Mouse (Mus musculus) embryonic facial prominence, embryonic 15.5 days (tissue): Measurements from ENCODE around the gene Cttnbp2. TPM values are rescaled to one million over a fixed set of nuclear protein-coding genes. Genes with fewer than 3 reads are reported as not detected.

Experiments
- ATAC-seq: fragments of 200-750 bp; cut with Nextera tagmentation; 2 replicates; pipeline ENCODE4 v1.8.0; 2017; ENCODE audit warnings: low read depth, moderate TSS enrichment; ENCODE audit not compliant: insufficient number of reproducible peaks, low FRiP score, low TSS enrichment
- H3K27ac ChIP-seq: fragments of 300-500 bp; sonication (generic); replicated peaks from 2 replicates; pipeline ENCODE4 v1.5.1; 2015; ENCODE audit warnings: mild to moderate bottlenecking, inconsistent platforms
- H3K27me3 ChIP-seq: fragments of 300-500 bp; sonication (generic); 2 replicates; pipeline ENCODE4 v1.6.1; 2015; ENCODE audit warnings: inconsistent platforms
- H3K36me3 ChIP-seq: fragments of 300-500 bp; sonication (generic); 2 replicates; pipeline ENCODE4 v1.6.1; 2015; ENCODE audit warnings: mild to moderate bottlenecking, inconsistent platforms
- H3K4me1 ChIP-seq: fragments of 300-500 bp; sonication (generic); 2 replicates; pipeline ENCODE4 v1.6.1; 2015; ENCODE audit warnings: inconsistent platforms
- H3K4me2 ChIP-seq: fragments of 300-500 bp; sonication (generic); replicated peaks from 2 replicates; pipeline ENCODE4 v1.6.1; 2015; ENCODE audit warnings: mild to moderate bottlenecking, inconsistent platforms
- H3K4me3 ChIP-seq: fragments of 300-500 bp; sonication (generic); replicated peaks from 2 replicates; pipeline ENCODE4 v1.5.1; 2015; ENCODE audit warnings: mild to moderate bottlenecking, inconsistent platforms
- H3K9ac ChIP-seq: fragments of 300-500 bp; sonication (generic); 2 replicates; pipeline ENCODE4 v1.6.1; 2015; ENCODE audit warnings: inconsistent platforms
- H3K9me3 ChIP-seq: fragments of 300-500 bp; sonication (generic); replicated peaks from 2 replicates; pipeline ENCODE4 v1.6.1; 2016; ENCODE audit warnings: inconsistent platforms
- WGBS: fragments of 180-500 bp; shearing (Covaris S2); methylation state at CpG from one replicate; pipeline ENCODE4 v1.1.7; 2015; 5-methylcytosine and 5-hydroxymethylcytosine counted together
- polyA plus RNA-seq: library from polyadenylated mRNA; unstranded; fragments of >200 nt; fragmentation: Nextera tagmentation; extraction: Ambion mirVana; gene quantifications from 2 replicates; pipeline ENCODE4 v1.2.1, GENCODE M21; 2015

Cttnbp2 gene
- polyA plus RNA-seq, 1 experiment from 2014 or later, result 22.4 TPM

DNA sequence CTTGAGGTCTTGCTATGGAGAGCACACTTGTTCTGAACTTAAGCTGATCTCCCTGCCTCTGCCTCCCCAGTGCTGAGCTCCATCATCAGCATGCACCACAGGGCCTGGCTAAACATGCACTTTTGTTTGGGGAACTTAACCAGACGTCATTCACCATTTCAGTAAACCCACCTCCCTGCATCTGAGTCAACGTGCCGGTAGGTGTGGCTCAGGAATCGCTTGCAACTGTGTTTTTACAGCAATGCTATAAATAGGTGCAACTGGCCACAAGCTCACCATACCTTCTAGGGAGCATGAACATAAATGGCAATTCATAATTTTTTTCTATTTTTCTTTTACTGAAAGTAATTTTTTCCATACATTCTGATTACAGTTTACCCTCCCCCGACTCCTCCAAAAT is 14.8 kb downstream of the Cttnbp2 start:
- Histone ChIP-seq H3K9me3 (no peaks in the 10 kb centered on the region), H3K27me3 (no peaks in the 10 kb centered on the region), H3K4me1 (no peaks in the 10 kb centered on the region), H3K4me2 (no peak overlapping the region), H3K9ac (no peak overlapping the region), H3K36me3 (no peaks in the 10 kb centered on the region), H3K27ac (no peak overlapping the region), H3K4me3 (no peak overlapping the region)
- 51% methylated on average over 5 of the region's 5 CpGs for WGBS
- ATAC-seq, result no peak

- Histone ChIP-seq H3K27ac (no peak overlapping the region), H3K9ac (no peak overlapping the region), H3K4me2 (no peak overlapping the region), H3K36me3 (0 out of 2 replicates have a peak, but pooled peaks cover 4% of the 10 kb centered on the region), H3K27me3 (no peaks in the 10 kb centered on the region), H3K4me1 (no peaks in the 10 kb centered on the region), H3K9me3 (no peaks in the 10 kb centered on the region), H3K4me3 (no peak overlapping the region)
- WGBS, result 28% methylated on average over 1 of the region's 1 CpGs
- ATAC-seq, result no peak
Observed at GRCm38 (mm10) chr6:18492977-18493376, 21.7 kb downstream of the Cttnbp2 start.

GRCm38 (mm10) chr6:18492248-18492901 is 22.3 kb downstream of the Cttnbp2 start:
- WGBS, result 59% methylated on average over 6 of the region's 6 CpGs
- no peak for ATAC-seq
- no peaks in the 10 kb centered on the region for H3K4me1 ChIP-seq
- no peak overlapping the region for H3K27ac ChIP-seq
- H3K9me3 ChIP-seq, result no peaks in the 10 kb centered on the region
- no peak overlapping the region for H3K9ac ChIP-seq
- H3K27me3 ChIP-seq, result no peaks in the 10 kb centered on the region
- H3K4me3 ChIP-seq, result no peak overlapping the region
- H3K36me3 ChIP-seq, result 0 out of 2 replicates have a peak, but pooled peaks cover 4% of the 10 kb centered on the region
- H3K4me2 ChIP-seq, result no peak overlapping the region

GRCm38 (mm10) chr6:18485087-18485486 is 29.6 kb downstream of the Cttnbp2 start:
- H3K27ac ChIP-seq, result no peak overlapping the region
- H3K4me1 ChIP-seq, result 0 out of 2 replicates have a peak, but pooled peaks cover 4% of the 10 kb centered on the region
- no peak overlapping the region for H3K9ac ChIP-seq
- H3K4me2 ChIP-seq, result no peak overlapping the region
- H3K27me3 ChIP-seq, result no peaks in the 10 kb centered on the region
- ATAC-seq, result no peak
- no peaks in the 10 kb centered on the region for H3K36me3 ChIP-seq
- no peak overlapping the region for H3K4me3 ChIP-seq
- H3K9me3 ChIP-seq, result no peaks in the 10 kb centered on the region

- Histone ChIP-seq H3K9ac (no peak overlapping the region), H3K4me1 (0 out of 2 replicates have a peak, but pooled peaks cover 4% of the 10 kb centered on the region), H3K4me3 (no peak overlapping the region), H3K27ac (no peak overlapping the region), H3K36me3 (no peaks in the 10 kb centered on the region), H3K9me3 (no peaks in the 10 kb centered on the region), H3K27me3 (no peaks in the 10 kb centered on the region), H3K4me2 (no peak overlapping the region)
- ATAC-seq, result no peak
- WGBS, result 79% methylated on average over 5 of the region's 5 CpGs
Observed at GRCm38 (mm10) chr6:18484061-18484460, 30.6 kb downstream of the Cttnbp2 start.

- H3K27ac ChIP-seq, result no peak overlapping the region
- 0 out of 2 replicates have a peak, but pooled peaks cover 4% of the 10 kb centered on the region for H3K4me1 ChIP-seq
- no peaks in the 10 kb centered on the region for H3K27me3 ChIP-seq
- H3K9me3 ChIP-seq, result no peaks in the 10 kb centered on the region
- H3K36me3 ChIP-seq, result no peaks in the 10 kb centered on the region
- H3K9ac ChIP-seq, result no peak overlapping the region
- H3K4me3 ChIP-seq, result no peak overlapping the region
- no peak for ATAC-seq
- H3K4me2 ChIP-seq, result no peak overlapping the region
Observed at GRCm38 (mm10) chr6:18482546-18482945, 32.1 kb downstream of the Cttnbp2 start.

DNA sequence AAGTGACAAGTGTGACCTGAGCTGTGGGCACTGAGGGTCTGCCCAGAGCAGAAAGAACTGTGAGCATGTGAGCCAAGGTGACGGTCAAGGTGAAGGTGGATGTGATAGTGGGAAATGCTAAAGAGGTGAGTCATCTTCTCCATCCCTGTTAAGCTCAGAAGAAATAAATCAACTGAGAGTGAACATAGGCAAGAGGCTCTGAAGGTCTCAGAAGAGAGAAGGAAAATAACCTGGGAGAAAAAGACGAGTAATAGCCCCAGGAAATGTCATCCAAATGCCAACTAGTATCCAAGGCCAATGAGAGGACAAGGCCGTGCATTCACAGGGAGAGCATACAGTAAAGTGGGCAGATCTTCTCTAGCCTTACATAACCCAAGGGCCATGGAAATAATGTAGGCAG is 32.9 kb downstream of the Cttnbp2 start:
- no peak for ATAC-seq
- Histone ChIP-seq H3K36me3 (no peaks in the 10 kb centered on the region), H3K4me3 (no peak overlapping the region), H3K4me1 (0 out of 2 replicates have a peak, but pooled peaks cover 4% of the 10 kb centered on the region), H3K27me3 (no peaks in the 10 kb centered on the region), H3K9me3 (no peaks in the 10 kb centered on the region), H3K27ac (no peak overlapping the region), H3K4me2 (no peak overlapping the region), H3K9ac (no peak overlapping the region)
- WGBS, result 78% methylated on average over 3 of the region's 3 CpGs

GRCm38 (mm10) chr6:18477313-18477930 is 37.2 kb downstream of the Cttnbp2 start:
- H3K27ac ChIP-seq, result no peak overlapping the region
- H3K36me3 ChIP-seq, result no peaks in the 10 kb centered on the region
- no peak overlapping the region for H3K4me3 ChIP-seq
- peaks cover 5% of the 10 kb centered on the region; the same call in 1 of the 2 replicates for H3K4me1 ChIP-seq
- H3K4me2 ChIP-seq, result no peak overlapping the region
- WGBS, result 58% methylated on average over 1 of the region's 1 CpGs
- H3K27me3 ChIP-seq, result no peaks in the 10 kb centered on the region
- no peaks in the 10 kb centered on the region for H3K9me3 ChIP-seq
- no peak overlapping the region for H3K9ac ChIP-seq
- ATAC-seq, result no peak

DNA sequence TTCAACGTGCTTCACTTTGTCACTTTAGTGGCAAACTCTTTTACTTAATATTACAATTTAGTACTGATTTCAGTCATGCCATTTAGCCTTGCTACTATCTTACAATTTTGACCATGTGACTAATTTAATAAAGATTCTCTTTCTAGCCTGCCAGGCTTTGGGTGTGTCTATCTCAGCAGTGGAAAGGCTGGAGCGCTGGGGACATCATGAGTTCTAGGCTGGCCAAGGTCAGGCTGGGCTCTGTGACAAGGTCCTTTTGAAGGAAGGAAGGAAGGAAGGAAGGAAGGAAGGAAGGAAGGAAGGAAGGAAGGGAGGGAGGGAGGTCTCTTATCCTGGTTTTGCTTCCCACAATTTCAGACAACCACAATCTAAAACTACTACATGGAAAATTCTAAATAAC is 39.7 kb downstream of the Cttnbp2 start:
- Histone ChIP-seq H3K4me3 (no peak overlapping the region), H3K27me3 (no peaks in the 10 kb centered on the region), H3K27ac (no peak overlapping the region), H3K36me3 (no peaks in the 10 kb centered on the region), H3K4me2 (no peak overlapping the region), H3K4me1 (peaks cover 5% of the 10 kb centered on the region; the same call in 1 of the 2 replicates), H3K9ac (no peak overlapping the region), H3K9me3 (no peaks in the 10 kb centered on the region)
- no peak for ATAC-seq
- WGBS, result 51% methylated on average over 2 of the region's 2 CpGs

DNA sequence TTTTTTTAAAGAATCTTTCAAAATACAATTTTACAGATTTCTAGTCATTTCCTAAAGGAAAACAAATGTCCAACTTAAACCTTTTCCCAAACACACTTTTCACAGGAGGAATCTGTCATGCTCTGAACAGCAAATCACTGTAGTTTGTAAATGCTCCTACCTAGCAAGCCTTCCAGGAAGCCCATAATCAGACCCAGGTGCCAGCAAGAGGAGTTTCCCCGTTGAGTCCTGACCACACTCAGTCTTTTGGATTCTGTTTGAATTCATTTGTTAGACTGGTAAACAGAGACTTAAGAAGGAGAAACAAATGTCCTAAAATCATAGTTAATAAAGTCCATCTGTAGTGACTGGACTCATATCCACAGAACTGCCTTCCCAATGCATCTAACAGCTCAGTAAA is 40.1 kb downstream of the Cttnbp2 start:
- WGBS, result 21% methylated on average over 1 of the region's 1 CpGs
- no peak overlapping the region for H3K4me3 ChIP-seq
- H3K27ac ChIP-seq, result no peak overlapping the region
- H3K9ac ChIP-seq, result no peak overlapping the region
- peaks cover 5% of the 10 kb centered on the region; the same call in 1 of the 2 replicates for H3K4me1 ChIP-seq
- ATAC-seq, result no peak
- no peak overlapping the region for H3K4me2 ChIP-seq
- no peaks in the 10 kb centered on the region for H3K27me3 ChIP-seq
- no peaks in the 10 kb centered on the region for H3K9me3 ChIP-seq
- H3K36me3 ChIP-seq, result no peaks in the 10 kb centered on the region

DNA sequence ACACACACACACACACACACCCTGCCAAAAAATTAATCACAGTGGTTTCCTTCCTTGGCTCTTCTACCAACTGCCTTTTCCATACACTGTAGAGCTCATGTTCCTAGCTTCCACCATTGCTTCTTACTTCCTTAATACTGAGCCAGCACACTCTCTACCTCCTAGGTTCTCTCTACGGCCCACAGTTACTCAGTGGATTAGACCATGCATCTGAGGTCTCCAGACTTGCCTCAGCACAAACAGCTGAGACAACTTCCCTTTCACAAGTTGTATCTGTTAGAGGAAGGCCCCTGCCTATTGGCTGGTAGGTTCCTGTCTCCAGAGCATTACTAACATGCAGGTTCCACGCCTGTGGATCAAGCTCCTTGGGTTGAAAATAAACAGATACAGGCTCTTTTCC is 45.4 kb downstream of the Cttnbp2 start:
- Histone ChIP-seq H3K9ac (no peak overlapping the region), H3K27ac (no peak overlapping the region), H3K4me2 (no peak overlapping the region), H3K4me1 (no peaks in the 10 kb centered on the region), H3K9me3 (no peaks in the 10 kb centered on the region), H3K36me3 (no peaks in the 10 kb centered on the region), H3K4me3 (no peak overlapping the region), H3K27me3 (no peaks in the 10 kb centered on the region)
- peak; percentile 39; the same call in 1 of the 2 replicates for ATAC-seq
- WGBS, result 47% methylated on average over 2 of the region's 2 CpGs

DNA sequence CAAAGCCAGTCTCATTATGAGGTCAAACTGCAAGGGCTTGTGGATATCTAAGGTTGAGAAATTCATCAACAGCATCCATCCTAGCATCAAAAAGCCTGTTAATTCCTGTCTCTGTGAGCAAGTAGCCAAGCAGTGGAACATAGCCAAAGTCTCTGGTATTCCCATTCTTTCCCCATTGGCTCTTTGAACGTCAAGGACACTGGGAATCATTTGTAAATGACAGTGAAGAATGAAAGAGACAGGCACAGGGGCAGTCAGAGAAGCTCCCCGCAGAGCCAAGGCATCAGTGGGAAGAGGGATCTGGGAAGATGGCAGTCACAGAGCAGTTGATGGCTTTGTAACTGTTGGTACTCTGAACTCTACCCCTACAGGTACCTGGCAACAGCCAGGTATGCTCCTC is 46.9 kb downstream of the Cttnbp2 start:
- no peaks in the 10 kb centered on the region for H3K36me3 ChIP-seq
- H3K27ac ChIP-seq, result no peak overlapping the region
- no peaks in the 10 kb centered on the region for H3K4me1 ChIP-seq
- H3K4me2 ChIP-seq, result no peak overlapping the region
- ATAC-seq, result no peak
- H3K27me3 ChIP-seq, result no peaks in the 10 kb centered on the region
- no peak overlapping the region for H3K9ac ChIP-seq
- no peaks in the 10 kb centered on the region for H3K9me3 ChIP-seq
- WGBS, result 62% methylated on average over 2 of the region's 2 CpGs
- no peak overlapping the region for H3K4me3 ChIP-seq
